Mouse (Mus musculus) lung, postnatal 10 days (tissue): ENCODE measurements around the gene Tjp1.

Source experiments
- DNase-seq: peaks from one replicate; pipeline ENCODE4 v3.0.0; 2021

Gene Tjp1

GRCm38 (mm10) chr7:65384775-65385174, 142.8 kb downstream of the Tjp1 start:
- DNase-seq = no peak

DNA sequence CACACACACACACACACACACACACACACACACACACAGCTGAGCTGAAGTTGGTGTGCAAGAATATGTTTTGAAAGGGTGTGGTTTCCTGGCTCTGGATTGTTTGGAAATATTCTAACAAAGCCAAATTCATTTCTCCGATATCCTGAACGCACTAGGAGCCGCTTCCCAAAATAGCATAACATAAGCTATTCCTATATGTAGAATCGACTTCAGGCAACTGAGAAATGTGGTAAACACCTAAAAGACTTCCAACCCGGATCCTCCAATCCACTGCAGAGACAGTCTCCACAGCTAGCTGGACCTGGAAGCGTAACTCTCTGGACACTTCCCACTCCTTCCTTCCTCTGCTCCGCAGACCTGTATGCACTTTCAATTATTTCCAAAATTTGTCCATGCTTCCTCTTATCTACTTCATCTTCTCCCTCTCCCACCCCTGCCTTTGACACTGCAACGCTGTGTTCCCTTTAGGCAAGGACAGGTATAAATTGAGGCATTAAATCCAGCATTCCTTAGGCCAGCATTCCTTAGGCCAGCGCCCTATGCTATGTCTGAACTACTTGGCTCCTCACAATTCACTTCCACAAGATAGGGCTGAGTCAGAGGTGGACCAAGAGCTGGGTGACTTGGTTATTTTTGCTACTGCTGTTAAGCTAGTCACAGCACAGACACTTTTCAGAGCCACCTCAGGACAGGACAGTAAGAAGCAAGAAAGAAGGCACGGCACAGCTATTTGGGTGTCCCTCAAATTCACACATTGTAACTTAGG, 144.9 kb downstream of the Tjp1 start:
- DNase-seq = peak; percentile 50

DNA sequence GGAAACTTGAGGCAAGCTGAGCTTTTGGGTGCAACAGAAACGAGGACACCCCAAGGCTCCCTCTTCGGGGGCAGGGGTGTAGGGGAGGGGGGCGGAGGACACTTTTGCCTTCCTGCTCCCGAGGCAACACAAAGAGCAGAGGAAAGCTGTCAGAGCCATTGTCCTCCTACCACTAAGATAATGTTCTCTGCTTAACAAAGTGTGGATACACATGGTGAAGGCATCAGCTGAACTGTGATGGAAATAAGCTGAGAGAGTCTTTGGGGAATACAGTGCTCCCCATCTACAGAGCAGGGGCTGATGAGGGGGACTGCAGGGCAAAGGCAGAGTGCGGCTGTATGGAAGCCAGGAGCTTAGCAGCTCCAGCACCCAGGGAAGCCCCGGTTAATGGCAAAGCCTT, 145.7 kb downstream of the Tjp1 start:
- no peak for DNase-seq

DNA sequence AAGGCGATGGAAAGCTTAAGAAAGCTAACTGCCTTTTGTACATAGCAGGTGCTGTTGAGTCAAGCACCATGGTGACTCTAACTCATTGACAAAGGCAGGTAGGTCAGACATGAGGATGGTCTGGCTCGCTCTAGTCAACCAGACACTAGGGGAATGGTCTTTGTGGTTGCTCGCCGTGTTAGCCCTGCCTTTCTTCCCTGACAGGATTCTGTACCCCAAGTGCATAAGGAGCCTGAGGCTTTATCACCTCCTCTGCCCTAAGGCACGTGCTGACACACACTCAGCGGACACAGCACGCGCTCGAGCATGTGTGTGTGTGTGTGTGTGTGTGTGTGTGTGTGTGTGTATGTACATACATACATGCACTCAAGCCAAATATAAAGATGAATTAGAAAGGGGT, 146.9 kb downstream of the Tjp1 start:
- DNase-seq = no peak

DNA sequence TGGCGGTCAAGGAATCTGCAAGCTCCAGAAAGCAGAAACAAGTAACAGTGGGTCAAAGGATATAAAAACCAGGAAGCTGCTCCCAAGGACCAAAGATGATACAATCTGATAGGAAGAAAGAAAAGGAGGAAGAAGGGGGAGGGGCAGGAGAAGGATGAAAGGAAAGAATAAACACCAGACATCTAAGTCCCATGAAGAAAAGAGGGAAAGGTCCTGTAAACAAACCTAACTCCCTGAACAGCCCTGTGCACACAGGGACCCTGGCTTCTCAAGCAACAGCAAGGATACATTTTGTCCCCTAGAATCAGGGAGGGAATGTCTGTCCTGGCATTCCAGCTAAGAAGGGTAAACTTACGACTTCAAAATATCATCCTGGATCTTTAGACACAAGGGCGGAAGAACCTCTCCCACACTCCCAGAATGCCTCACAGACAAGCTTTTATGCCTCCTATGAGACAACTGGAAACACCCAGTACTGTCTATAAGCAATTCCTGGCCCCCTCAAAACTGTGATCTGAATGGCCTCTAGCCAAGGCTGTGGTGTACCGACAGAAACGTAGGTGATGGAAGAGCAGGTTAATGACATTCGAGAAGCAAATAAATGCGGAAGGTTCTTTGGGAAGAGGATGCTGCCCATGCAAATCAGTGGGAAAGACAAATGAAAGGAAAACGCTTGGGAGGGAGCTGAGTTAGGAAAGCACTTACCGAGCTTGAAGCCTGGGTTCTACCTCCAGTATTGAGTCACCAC, 148.6 kb downstream of the Tjp1 start:
- peak; percentile 58 for DNase-seq

DNA sequence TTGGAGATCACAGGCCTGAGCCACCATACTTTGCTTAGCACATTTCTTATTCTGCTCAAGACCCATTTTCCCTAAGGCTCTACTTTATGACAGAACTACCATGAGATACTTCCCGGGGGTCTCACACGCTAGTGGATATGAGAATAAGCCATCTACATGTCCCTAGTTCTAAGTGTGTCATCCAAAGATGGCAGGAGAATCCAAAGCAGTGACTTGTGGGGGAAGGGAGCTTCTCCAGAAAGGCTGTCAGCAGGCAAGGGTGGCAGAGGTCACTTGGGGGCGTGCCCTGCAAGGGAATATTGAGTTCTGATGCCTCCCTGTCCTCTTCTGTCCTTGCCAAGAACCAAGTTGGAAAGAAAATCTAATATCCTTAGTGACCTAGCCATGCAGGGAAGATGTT, 150.1 kb downstream of the Tjp1 start:
- DNase-seq = no peak

DNA sequence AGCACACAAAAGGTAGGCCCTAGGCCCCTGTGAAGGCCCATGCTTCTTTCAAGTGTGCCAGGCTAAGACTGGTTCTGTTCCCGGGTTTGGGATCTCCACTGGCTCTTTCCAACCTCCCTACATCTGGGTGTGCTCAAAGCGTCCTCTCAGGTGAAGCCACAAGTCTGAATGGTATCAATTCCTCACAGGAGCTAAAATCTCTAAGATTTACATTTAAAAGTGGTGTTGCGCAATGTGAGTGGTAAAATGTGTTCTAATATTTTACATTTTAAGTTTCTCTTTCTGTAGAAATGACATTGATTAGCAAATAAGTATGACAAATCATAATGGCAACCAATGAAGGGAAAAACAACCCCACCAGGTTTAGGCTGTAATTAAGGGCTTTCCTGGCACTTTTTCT, 152.0 kb downstream of the Tjp1 start:
- DNase-seq = no peak

DNA sequence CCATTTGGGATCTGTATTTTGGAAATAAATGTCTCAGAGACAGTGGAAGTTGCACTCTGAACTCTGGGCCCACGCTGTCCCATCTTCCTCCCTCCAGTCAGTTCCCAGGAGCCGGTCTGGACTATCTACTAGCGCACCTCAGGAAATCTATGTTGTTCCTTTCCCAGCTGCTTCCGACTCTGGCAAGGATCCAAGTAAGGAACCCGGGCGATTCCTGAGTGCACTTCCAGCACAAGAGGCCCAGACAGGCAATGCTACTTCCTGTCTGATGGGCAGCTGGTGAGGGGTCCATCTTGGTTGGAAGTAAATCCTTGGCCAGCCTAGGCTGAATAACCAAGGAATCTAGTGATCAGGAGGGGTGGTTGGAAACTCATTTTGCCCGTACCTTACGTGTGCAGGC, 152.4 kb downstream of the Tjp1 start:
- peak; percentile 85 for DNase-seq

DNA sequence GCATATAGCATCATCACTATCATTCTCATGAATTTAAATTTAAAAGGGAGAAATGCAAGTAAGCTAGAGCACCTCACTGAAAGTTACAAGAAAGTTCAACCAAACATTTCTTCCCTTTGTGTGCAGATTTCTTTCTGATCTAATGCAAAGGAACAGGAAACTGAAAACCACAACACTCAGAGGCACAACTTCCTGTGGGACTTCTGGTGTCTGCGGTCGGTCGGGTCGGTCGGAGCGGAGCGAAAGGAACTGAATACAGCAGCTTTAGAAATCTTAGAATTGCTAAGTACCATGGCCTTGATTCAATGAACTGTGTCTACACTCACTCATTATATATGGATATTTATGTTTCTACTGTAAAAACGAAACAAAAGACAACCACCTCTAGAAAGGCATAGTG, 154.2 kb downstream of the Tjp1 start:
- DNase-seq = peak; percentile 47

- DNase-seq = no peak
These were observed 155.8 kb downstream of the Tjp1 start for GRCm38 (mm10) chr7:65371765-65372164.

DNA sequence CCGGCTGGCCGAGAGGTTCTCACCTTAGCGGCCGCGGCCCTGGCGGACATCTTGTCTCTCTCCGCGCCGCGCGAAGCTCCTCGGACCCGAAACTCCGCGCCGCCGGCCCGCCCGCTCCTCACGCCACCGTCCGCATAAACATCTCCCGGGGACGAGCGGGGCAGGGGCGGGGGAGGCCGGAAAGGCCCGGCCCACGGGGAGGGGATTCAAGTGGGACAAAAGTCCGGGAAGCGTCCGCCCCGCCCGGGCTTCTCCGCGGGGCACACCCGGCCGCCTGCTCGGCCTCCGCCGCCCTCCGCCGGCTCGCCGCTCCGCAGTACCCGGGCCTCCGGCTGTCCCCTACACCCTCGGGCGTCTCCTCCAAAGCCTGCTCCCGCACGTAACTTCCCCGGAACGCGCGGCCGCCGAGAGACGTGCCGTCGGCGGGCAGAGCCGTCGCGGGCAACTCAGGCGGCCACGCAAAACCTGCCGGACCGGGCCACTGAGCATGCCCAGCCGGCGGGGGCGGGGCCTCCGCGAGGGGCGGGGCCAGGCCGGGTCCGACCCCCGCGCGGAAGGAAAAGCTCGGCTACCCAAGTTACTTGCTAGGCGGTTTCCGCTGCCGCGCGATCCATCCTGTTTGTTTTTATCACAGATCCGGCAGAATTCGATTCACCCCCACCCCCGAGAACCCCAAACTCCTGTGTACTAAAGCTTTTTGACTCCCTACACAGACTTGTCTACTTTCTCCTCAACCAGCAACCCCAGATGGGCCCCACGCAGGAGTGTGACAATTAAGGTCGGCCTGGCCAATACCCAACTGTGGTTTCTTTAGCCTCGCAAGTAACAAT, 156.6 kb downstream of the Tjp1 start:
- peak; percentile 94 for DNase-seq

GRCm38 (mm10) chr7:65370381-65370786, 157.2 kb downstream of the Tjp1 start:
- DNase-seq = peak; percentile 46

- DNase-seq = no peak
These were observed 158.5 kb downstream of the Tjp1 start for GRCm38 (mm10) chr7:65369101-65369500.

- DNase-seq = no peak
These were observed 160.0 kb downstream of the Tjp1 start for GRCm38 (mm10) chr7:65367386-65368245.

- peak; percentile 33 for DNase-seq
These were observed 161.4 kb downstream of the Tjp1 start for GRCm38 (mm10) chr7:65366153-65366552.

DNA sequence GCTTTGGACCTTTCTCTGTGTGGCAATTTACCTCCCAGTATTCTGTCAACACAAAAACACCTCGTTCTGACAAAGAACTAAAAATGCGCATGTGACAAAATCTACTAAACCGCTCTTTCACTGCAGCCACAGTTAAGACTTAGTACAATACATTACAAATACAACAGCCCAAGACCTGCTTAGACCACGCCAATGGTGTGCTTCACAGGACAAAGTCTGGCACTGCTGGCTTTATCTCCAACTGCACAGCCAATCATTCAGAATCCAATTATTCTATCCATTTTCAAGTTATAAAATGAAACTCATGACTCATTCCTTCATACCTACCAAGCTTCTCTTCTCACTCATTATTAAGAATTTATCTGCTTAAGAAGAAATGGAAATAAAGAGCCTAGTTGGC, 162.0 kb downstream of the Tjp1 start:
- DNase-seq = no peak

DNA sequence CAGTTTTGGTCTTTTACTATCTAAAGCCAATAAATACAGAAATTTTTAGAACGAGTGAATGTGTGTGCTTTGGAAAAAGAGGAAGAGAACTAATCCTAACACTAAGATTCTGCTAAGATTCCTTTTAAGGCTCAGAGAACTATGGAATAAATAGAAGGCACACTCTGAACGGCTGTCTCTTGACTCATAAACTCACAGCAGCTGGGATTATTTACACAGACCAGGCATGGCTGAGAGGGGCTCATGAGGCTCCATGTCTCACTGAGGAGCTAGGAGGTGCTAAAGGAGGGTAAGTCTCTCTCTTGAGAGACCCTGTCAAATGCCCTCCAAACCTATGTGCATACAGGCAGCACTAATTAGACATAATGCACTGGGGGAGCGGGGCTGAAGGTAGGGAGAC, 167.3 kb downstream of the Tjp1 start:
- no peak for DNase-seq

- DNase-seq = peak; percentile 29
These were observed 167.8 kb downstream of the Tjp1 start for GRCm38 (mm10) chr7:65359774-65360173.

- peak; percentile 82 for DNase-seq
These were observed 170.0 kb downstream of the Tjp1 start for GRCm38 (mm10) chr7:65357538-65357937.

DNA sequence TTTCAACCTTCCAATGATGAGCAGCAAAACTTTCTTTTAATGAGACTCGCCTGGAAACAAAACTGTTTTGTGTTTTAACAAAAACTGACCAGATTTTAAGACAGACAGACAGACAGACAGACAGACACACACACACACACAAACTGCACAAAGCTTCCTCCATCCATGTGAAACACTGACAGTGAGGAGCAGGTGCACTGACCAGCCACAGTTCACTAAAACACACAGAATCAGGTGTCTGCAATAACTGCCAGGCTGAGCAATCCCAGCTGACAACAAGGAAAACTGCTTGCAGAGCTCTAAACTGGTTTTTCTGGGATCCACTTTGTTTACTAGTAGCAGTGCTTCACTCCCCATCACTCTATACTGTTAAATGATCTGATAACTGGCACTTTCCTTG, 171.4 kb downstream of the Tjp1 start:
- no peak for DNase-seq

DNA sequence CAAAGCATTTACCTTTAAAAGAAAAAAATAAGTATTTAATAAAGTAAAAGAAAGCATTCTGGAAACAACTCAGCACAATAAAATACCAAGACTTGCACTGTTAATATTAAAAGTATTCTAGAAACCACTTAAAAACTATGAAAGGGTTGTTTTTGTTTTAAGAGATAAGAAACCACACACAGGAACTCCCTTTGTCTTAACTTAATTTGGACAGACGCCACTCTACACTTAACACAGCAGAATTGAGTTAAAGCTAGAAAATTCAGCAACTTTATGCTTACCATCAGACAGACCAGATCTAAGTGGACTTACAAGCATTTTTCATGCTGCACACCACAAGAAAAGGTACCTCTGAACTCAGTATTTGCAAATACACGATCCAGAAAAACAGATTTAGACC, 172.7 kb downstream of the Tjp1 start:
- DNase-seq = no peak

- no peak for DNase-seq
These were observed 177.1 kb downstream of the Tjp1 start for GRCm38 (mm10) chr7:65350348-65351079.
